Mouse (Mus musculus) heart, embryonic 14.5 days (tissue): ENCODE data around the gene 1600014C10Rik. TPM values are rescaled to one million over a fixed set of nuclear protein-coding genes. Genes with fewer than 3 reads are reported as not detected.

ENCODE experiments used
- ATAC-seq: fragments of 200-750 bp; cut with Nextera tagmentation; 2 replicates; pipeline ENCODE4 v1.8.0; 2017; ENCODE audit warnings: low read depth, moderate TSS enrichment; ENCODE audit not compliant: insufficient number of reproducible peaks, insufficient read depth, low FRiP score
- H3K27ac ChIP-seq, 2 experiments: fragments of 200-500 bp in 1 of 2; fragments of 300-500 bp in 1 of 2; sonication (generic) in 1 of 2; replicated peaks in 1 of 2; 2 replicates each; pipeline ENCODE4 v1.5.1; 2012 to 2014; ENCODE audit warnings: low read depth in 2 of 2, low read length in 2 of 2, control low read depth in 1 of 2, mild to moderate bottlenecking in 1 of 2, mixed read lengths in 1 of 2; ENCODE audit not compliant: control insufficient read depth in 1 of 2, insufficient read depth in 1 of 2
- H3K27me3 ChIP-seq: fragments of 300-500 bp; sonication (generic); 2 replicates; pipeline ENCODE4 v1.6.1; 2014; ENCODE audit warnings: mild to moderate bottlenecking, low read length, control low read depth; ENCODE audit not compliant: control insufficient read depth, insufficient read depth
- H3K36me3 ChIP-seq: fragments of 300-500 bp; sonication (generic); 2 replicates; pipeline ENCODE4 v1.6.1; 2014; ENCODE audit warnings: mild to moderate bottlenecking, control low read depth, low read length, mixed read lengths; ENCODE audit not compliant: control insufficient read depth, insufficient read depth
- H3K4me1 ChIP-seq, 2 experiments: fragments of 200-500 bp in 1 of 2; fragments of 300-500 bp in 1 of 2; sonication (generic) in 1 of 2; 2 replicates each; pipeline ENCODE4 v1.6.1; 2012 to 2014; ENCODE audit warnings: low read length in 2 of 2, control low read depth in 1 of 2, mixed read lengths in 1 of 2; ENCODE audit not compliant: control insufficient read depth in 2 of 2, insufficient read depth in 2 of 2
- H3K4me2 ChIP-seq: fragments of 300-500 bp; sonication (generic); 2 replicates; pipeline ENCODE4 v1.6.1; 2014; ENCODE audit warnings: mild to moderate bottlenecking, low read length
- H3K4me3 ChIP-seq, 2 experiments: fragments of 200-500 bp in 1 of 2; fragments of 300-500 bp in 1 of 2; sonication (generic) in 1 of 2; 2 replicates each; pipeline ENCODE4 v1.5.1; 2012 to 2014; ENCODE audit warnings: low read length in 2 of 2, mild to moderate bottlenecking in 2 of 2, control low read depth in 1 of 2, low read depth in 1 of 2, moderate library complexity in 1 of 2; ENCODE audit not compliant: control insufficient read depth in 1 of 2, insufficient read depth in 1 of 2
- H3K9ac ChIP-seq: fragments of 300-500 bp; sonication (generic); 2 replicates; pipeline ENCODE4 v1.6.1; 2014; ENCODE audit warnings: mild to moderate bottlenecking, low read length
- H3K9me3 ChIP-seq: fragments of 300-500 bp; sonication (generic); 2 replicates; pipeline ENCODE4 v1.6.1; 2016; ENCODE audit warnings: low read length, control low read depth; ENCODE audit not compliant: control insufficient read depth
- WGBS: fragments of 180-500 bp; shearing (Covaris S2); extraction: QIAGEN DNeasy Blood & Tissue Kit; methylation state at CpG from one replicate; pipeline ENCODE4 v1.1.7; 2014; 5-methylcytosine and 5-hydroxymethylcytosine counted together
- polyA plus RNA-seq: library from polyadenylated mRNA; unstranded; fragments of >200 nt; fragmentation: Nextera tagmentation; extraction: Ambion mirVana; gene quantifications from 2 replicates; pipeline ENCODE4 v1.2.1, GENCODE M21; 2014

The 1600014C10Rik gene
- polyA plus RNA-seq, 1 experiment from 2014 or later = 14.4 TPM

DNA sequence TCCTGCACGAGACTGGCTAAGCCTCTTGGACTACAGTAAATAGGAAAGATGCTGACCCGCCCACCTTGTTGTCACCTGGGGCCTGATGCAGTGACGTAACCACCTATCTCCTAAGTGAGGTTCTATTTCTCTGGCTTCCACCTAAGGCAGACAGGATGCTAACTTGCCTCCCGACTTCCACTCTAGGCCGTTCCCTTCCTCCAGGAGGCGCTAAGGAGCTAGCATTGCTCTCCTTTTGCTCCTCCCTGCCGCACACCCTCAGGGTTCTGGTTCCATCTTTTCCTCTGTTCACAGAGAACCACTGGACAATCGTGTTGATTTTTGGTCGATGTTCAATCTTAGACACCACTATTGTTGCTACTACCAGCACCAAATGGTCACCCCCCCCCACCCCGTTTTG is 8.6 kb downstream of the 1600014C10Rik start:
- Histone ChIP-seq H3K9me3 (no peaks in the 10 kb centered on the region), H3K27me3 (no peaks in the 10 kb centered on the region), H3K36me3 (peaks cover 31% of the 10 kb centered on the region), H3K4me2 (no peak overlapping the region), H3K4me1 (no peaks in the 10 kb centered on the region), H3K27ac (no peak overlapping the region), H3K4me3 (no peak overlapping the region), H3K9ac (no peak overlapping the region)
- ATAC-seq = no peak
- WGBS = 45% methylated on average over 10 of the region's 10 CpGs

DNA sequence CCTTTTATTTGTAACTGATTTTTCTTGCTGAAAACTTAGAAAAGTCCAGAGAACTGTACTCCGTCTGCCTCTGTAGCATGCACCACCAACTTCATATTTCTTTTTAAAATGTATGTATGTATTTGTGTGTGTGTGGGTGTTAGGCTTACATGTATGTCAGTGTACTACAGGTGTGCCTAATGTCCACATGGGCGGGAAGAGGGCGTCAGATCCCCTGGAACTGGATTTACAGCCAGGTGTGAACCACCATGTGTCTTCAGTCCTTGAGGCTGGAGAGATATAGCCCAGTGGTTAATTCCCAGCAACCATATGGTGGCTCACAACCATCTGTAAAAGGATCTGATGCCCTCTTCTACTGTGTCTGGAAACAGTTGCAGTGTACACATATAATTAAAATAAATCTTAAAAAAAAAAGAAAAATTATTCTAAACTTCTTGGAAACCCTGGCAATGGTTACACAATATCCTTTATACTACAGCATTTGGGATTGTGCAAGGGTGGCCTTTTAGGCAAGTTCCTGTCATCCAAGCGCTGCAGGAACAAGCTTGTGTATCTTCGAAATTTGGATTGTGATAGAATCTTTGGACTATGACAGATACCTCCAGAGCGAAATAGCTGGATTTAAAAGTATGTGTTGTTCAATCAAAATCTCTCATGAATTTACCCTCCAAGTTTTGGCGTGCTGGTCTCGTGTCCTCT is 17.0 kb downstream of the 1600014C10Rik start:
- Histone ChIP-seq H3K4me2 (no peak overlapping the region), H3K36me3 (peaks cover 14% of the 10 kb centered on the region), H3K9ac (no peak overlapping the region), H3K4me3 (no peak overlapping the region), H3K27ac (no peak overlapping the region), H3K4me1 (0 out of 4 replicates have a peak, but pooled peaks cover 0 to 4% of the 10 kb centered on the region in 2 experiments), H3K9me3 (no peaks in the 10 kb centered on the region), H3K27me3 (no peaks in the 10 kb centered on the region)
- WGBS = 64% methylated on average over 8 of the region's 8 CpGs
- no peak for ATAC-seq

DNA sequence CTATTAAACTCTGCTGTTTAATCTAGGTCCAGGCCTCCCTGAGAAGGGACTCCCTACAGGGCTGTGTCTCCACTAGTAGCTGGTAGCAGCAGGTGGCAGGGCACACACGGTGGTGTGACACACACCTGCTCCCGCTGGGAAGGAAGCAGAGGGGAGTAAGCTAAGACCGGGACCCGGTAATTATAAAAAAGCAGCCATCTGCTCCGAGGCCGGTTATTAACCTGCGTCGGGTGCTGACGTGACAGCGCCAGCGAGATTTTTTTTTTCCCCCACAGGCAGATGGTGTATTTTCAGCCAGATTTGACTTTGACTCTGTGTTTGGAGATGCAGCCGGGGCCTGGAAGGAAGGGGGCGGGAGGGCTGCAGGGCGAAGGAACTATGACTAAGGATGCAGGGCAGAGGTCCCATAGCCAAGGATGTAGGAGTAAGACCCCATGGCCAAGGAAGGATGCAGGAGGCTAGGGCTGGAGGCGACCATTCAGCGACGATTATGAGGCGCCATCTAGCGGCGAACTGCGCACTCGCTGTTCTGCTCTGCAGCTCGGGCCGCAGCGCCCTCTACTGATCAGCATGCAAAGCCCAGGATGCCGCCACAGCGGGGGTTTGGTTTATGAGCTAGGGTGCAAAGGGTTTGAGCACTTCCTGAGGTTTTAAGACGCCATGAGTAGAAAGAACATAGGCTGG is 17.7 kb downstream of the 1600014C10Rik start:
- no peak overlapping the region for H3K27ac ChIP-seq
- peak; percentile 66; the same call in 1 of the 2 replicates for ATAC-seq
- H3K4me2 ChIP-seq = peak overlapping the region; percentile 53
- H3K9me3 ChIP-seq = no peaks in the 10 kb centered on the region
- no peak overlapping the region for H3K4me3 ChIP-seq
- H3K27me3 ChIP-seq = no peaks in the 10 kb centered on the region
- 0 out of 4 replicates have a peak, but pooled peaks cover 0 to 4% of the 10 kb centered on the region in 2 experiments for H3K4me1 ChIP-seq
- 4% methylated on average over 28 of the region's 28 CpGs for WGBS
- H3K36me3 ChIP-seq = peaks cover 7% of the 10 kb centered on the region
- peak overlapping the region; percentile 13; the same call in 1 of the 2 replicates for H3K9ac ChIP-seq

DNA sequence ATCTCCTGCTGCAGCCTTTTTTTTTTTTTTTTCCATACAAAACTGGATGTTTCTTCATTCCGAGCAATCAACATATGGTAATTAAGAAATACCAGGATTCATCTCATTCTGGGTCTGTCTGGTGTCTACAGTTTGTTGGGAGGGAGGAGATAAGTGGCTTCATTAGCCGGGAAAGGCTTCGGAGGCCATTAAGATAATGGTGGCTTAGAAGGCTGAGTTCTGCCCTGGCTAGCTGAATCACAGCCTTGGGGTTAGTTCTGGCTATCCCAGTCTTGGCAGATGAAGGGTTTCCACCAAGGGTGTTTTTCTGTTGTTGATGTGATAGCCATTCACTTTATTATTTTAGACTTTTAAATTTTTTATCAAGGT is 18.3 kb downstream of the 1600014C10Rik start:
- Histone ChIP-seq H3K27ac (no peak overlapping the region), H3K9me3 (no peaks in the 10 kb centered on the region), H3K4me2 (no peak overlapping the region), H3K4me3 (no peak overlapping the region), H3K4me1 (0 out of 4 replicates have a peak, but pooled peaks cover 0 to 4% of the 10 kb centered on the region in 2 experiments), H3K27me3 (no peaks in the 10 kb centered on the region), H3K36me3 (peaks cover 2% of the 10 kb centered on the region; the same call in 1 of the 2 replicates), H3K9ac (no peak overlapping the region)
- WGBS = 23% methylated on average over 3 of the region's 3 CpGs
- ATAC-seq = no peak

DNA sequence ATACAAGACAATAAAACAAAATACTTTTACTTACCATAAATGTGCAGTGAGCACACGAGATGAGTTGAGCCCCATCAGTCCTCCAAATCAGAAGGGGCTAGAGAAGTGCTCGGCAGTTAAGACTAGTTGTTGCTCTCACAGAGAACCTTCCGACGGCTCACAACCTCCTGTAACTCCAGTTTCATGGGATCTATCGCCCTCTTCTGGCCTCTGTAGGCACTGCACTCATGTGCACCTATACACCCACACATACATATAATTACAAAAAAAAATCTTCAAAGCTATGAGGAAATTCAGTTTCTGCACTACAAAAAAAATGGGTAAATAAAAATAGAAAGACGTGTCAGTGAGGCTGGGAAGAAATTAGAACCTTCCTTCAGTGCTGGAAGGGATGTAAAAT is 21.3 kb downstream of the 1600014C10Rik start:
- no peak overlapping the region for H3K4me2 ChIP-seq
- H3K4me1 ChIP-seq = peaks cover under 1 to 4% of the 10 kb centered on the region in 2 experiments; a peak in 1 of 4 replicates
- H3K9ac ChIP-seq = no peak overlapping the region
- H3K4me3 ChIP-seq = no peak overlapping the region
- ATAC-seq = no peak
- H3K9me3 ChIP-seq = no peaks in the 10 kb centered on the region
- no peak overlapping the region for H3K27ac ChIP-seq
- 82% methylated on average over 6 of the region's 6 CpGs for WGBS
- H3K27me3 ChIP-seq = no peaks in the 10 kb centered on the region
- no peaks in the 10 kb centered on the region for H3K36me3 ChIP-seq

DNA sequence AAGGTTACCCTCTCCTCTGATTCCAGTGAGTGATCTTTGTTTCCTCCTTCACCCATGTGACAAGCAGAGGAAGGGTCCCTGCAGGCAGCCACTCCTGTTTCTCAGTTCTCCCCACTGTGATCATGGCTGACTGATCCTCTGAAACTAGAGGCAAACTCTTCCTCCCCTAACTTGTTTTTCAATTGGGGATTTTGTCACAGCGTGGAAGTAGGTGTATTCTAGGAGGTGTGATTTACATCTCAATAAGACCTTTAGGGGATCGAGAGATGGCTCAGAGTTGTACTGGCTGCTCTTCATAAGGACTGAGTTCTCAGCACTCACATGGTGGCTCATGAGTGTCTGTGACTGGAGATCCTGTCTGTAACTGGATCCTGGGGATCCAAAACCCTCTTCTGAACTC is 22.8 kb downstream of the 1600014C10Rik start:
- no peak overlapping the region for H3K4me2 ChIP-seq
- H3K27me3 ChIP-seq = no peaks in the 10 kb centered on the region
- H3K27ac ChIP-seq = no peak overlapping the region
- H3K4me1 ChIP-seq = peaks cover 4 to 7% of the 10 kb centered on the region in 2 experiments; a peak in 2 of 4 replicates
- no peak overlapping the region for H3K9ac ChIP-seq
- no peaks in the 10 kb centered on the region for H3K36me3 ChIP-seq
- 56% methylated on average over 2 of the region's 2 CpGs for WGBS
- no peaks in the 10 kb centered on the region for H3K9me3 ChIP-seq
- no peak overlapping the region for H3K4me3 ChIP-seq
- ATAC-seq = no peak

DNA sequence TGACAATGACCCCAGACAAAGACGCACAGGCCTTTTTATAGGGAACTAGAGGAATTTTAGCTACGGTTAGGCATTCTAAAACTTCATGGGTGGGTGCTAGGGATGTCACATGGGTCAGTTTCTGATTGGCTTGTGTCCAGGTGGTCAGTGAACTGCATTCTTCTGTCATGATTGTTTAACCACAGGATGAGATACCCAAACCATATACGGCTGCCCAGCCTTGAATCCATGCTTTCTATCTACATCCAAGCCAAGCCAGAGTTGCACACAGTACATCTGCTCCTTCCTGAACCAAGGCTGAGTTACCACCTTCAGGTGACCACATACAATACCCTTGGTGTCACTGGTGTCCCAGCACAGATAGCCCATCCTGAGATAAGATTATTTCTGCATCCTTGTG is 23.5 kb downstream of the 1600014C10Rik start:
- H3K27ac ChIP-seq = no peak overlapping the region
- H3K9ac ChIP-seq = no peak overlapping the region
- no peaks in the 10 kb centered on the region for H3K36me3 ChIP-seq
- no peak overlapping the region for H3K4me2 ChIP-seq
- WGBS = 72% methylated on average over 3 of the region's 3 CpGs
- no peak overlapping the region for H3K4me3 ChIP-seq
- no peak for ATAC-seq
- no peaks in the 10 kb centered on the region for H3K9me3 ChIP-seq
- peaks cover 0 to 7% of the 10 kb centered on the region in 2 experiments; a peak in 2 of 4 replicates for H3K4me1 ChIP-seq
- no peaks in the 10 kb centered on the region for H3K27me3 ChIP-seq
